Mouse (Mus musculus): ENCODE results near the gene Armt1.

GRCm38 (mm10) chr10:4465799-4466198 lies 33.5 kb downstream of the Armt1 start:
- TF ChIP-seq CTCF (IDR thresholded peaks at IDR 0.05; ENCODE audit: low read depth, low read length), result no peak
- TF ChIP-seq GATA2 (IDR thresholded peaks at IDR 0.05; ENCODE audit: borderline replicate concordance, low read depth, low read length), result no peak

Data from G1E (cell line).